28 mouse cellular contexts compared by ENCODE assay signal in genomic region chr12:75742101-75742500, GRCm38 (mm10).
"Had no signal": no experiment of that assay in that cellular context is flagged by ENCODE, and none has a peak within 500 bp of the region (broad histone marks: within the 10 kb centered on the region; RNA-seq: fewer than 3 reads in every experiment).

No protein-coding gene starts in this region.

- H3K9ac ChIP-seq: embryonic facial prominence, embryonic 12.5 days; embryonic facial prominence, embryonic 13.5 days; embryonic facial prominence, embryonic 15.5 days; forebrain, embryonic 12.5 days; forebrain, embryonic 13.5 days; forebrain, embryonic 15.5 days; forebrain, postnatal 0 days had no signal

- H3K36me3 ChIP-seq: embryonic facial prominence, embryonic 10.5 days; embryonic facial prominence, embryonic 12.5 days; embryonic facial prominence, embryonic 13.5 days; embryonic facial prominence, embryonic 15.5 days; forebrain, embryonic 10.5 days; forebrain, embryonic 12.5 days; forebrain, embryonic 15.5 days had no signal

- H3K4me1 ChIP-seq: embryonic facial prominence, embryonic 12.5 days; embryonic facial prominence, embryonic 13.5 days; embryonic facial prominence, embryonic 15.5 days; forebrain, embryonic 12.5 days; forebrain, embryonic 13.5 days; forebrain, embryonic 15.5 days had no signal

- H3K27me3 ChIP-seq: embryonic facial prominence, embryonic 12.5 days; embryonic facial prominence, embryonic 13.5 days; embryonic facial prominence, embryonic 15.5 days; forebrain, embryonic 13.5 days; forebrain, embryonic 15.5 days had no signal

- DNase-seq: cerebellum, adult 2 months; cerebellum, adult 8-10 months; cerebellum, adult 9-10 months; cerebellum, adult 9-11 months; cerebellum, postnatal 10 days; cerebellum, postnatal 14 days; cerebellum, postnatal 25 days; cerebellum, postnatal 36 days; embryo, embryonic 11 days; forebrain, postnatal 0 days; gastrocnemius, adult 2 months; gastrocnemius, postnatal 10 days; gastrocnemius, postnatal 14 days; gastrocnemius, postnatal 25 days; gastrocnemius, postnatal 36 days; heart, adult 11 months; heart, adult 18-20 months had no signal

- H3K4me3 ChIP-seq: embryonic facial prominence, embryonic 10.5 days; embryonic facial prominence, embryonic 12.5 days; embryonic facial prominence, embryonic 13.5 days; embryonic facial prominence, embryonic 15.5 days; erythroblast, embryonic 14.5 days; forebrain, embryonic 10.5 days; forebrain, embryonic 12.5 days; forebrain, embryonic 13.5 days; forebrain, embryonic 15.5 days; gastrocnemius, adult 2 months had no signal

- H3K27ac ChIP-seq: embryonic facial prominence, embryonic 10.5 days; embryonic facial prominence, embryonic 12.5 days; embryonic facial prominence, embryonic 13.5 days; embryonic facial prominence, embryonic 15.5 days; forebrain, embryonic 10.5 days; forebrain, embryonic 12.5 days; forebrain, embryonic 13.5 days; forebrain, embryonic 15.5 days; gastrocnemius, adult 2 months had no signal

- ATAC-seq: forebrain, embryonic 13.5 days; forebrain, embryonic 14.5 days; forebrain, embryonic 15.5 days; forebrain, embryonic 16.5 days had no signal

- H3K4me2 ChIP-seq: embryonic facial prominence, embryonic 12.5 days; embryonic facial prominence, embryonic 13.5 days; embryonic facial prominence, embryonic 15.5 days; forebrain, embryonic 12.5 days; forebrain, embryonic 13.5 days; forebrain, embryonic 15.5 days had no signal

- H3K9me3 ChIP-seq: embryonic facial prominence, embryonic 10.5 days; embryonic facial prominence, embryonic 12.5 days; embryonic facial prominence, embryonic 13.5 days; embryonic facial prominence, embryonic 15.5 days; forebrain, embryonic 10.5 days; forebrain, embryonic 12.5 days; forebrain, embryonic 13.5 days; forebrain, embryonic 15.5 days had no signal
